Mouse (Mus musculus) CD4-positive, CD25-positive, alpha-beta regulatory T cell, adult 4 months (primary cell): ENCODE results near the gene Gna11. TPM values are rescaled to one million over a fixed set of nuclear protein-coding genes. Genes with fewer than 3 reads are reported as not detected.

ENCODE experiments used
- ATAC-seq: one replicate; pipeline ENCODE4 v1.8.0; 2017
- polyA plus RNA-seq, 2 experiments: library from polyadenylated mRNA; unstranded; fragments of 100-300 nt; shearing (Covaris generic); gene quantifications; one replicate each; pipeline ENCODE4 v1.2.1; 2017

Gene Gna11
- polyA plus RNA-seq, 2 experiments from 2014 or later: 28.5 to 42.5 TPM

GRCm38 (mm10) chr10:81565257-81566228 lies 20.6 kb upstream of the Gna11 start:
- ATAC-seq: no peak

- no peak for ATAC-seq
These were observed 19.7 kb upstream of the Gna11 start for GRCm38 (mm10) chr10:81564734-81565133.

- no peak for ATAC-seq
These were observed 19.2 kb upstream of the Gna11 start for GRCm38 (mm10) chr10:81564216-81564615.

GRCm38 (mm10) chr10:81563481-81563880 lies 18.5 kb upstream of the Gna11 start:
- ATAC-seq: no peak

GRCm38 (mm10) chr10:81562411-81562810 lies 17.4 kb upstream of the Gna11 start:
- no peak for ATAC-seq

- peak; percentile 91 for ATAC-seq
These were observed 15.9 kb upstream of the Gna11 start for GRCm38 (mm10) chr10:81560719-81561459.

GRCm38 (mm10) chr10:81559627-81560539 lies 14.9 kb upstream of the Gna11 start:
- ATAC-seq: peak; percentile 53

GRCm38 (mm10) chr10:81559163-81559626 lies 14.2 kb upstream of the Gna11 start, which contains the start of gene Aes:
Gene Aes, plus strand, starts transcription at chr10:81559488.
- peak; percentile 42 for ATAC-seq

- ATAC-seq: no peak
These were observed 12.5 kb upstream of the Gna11 start for GRCm38 (mm10) chr10:81557491-81557890.

GRCm38 (mm10) chr10:81556282-81556681 lies 11.3 kb upstream of the Gna11 start:
- ATAC-seq: no peak

GRCm38 (mm10) chr10:81553807-81554755 lies 9.1 kb upstream of the Gna11 start:
- no peak for ATAC-seq

GRCm38 (mm10) chr10:81553232-81553631 lies 8.2 kb upstream of the Gna11 start:
- ATAC-seq: no peak

GRCm38 (mm10) chr10:81551597-81552102 lies 6.7 kb upstream of the Gna11 start:
- ATAC-seq: peak; percentile 94

GRCm38 (mm10) chr10:81550257-81550656 lies 5.3 kb upstream of the Gna11 start:
- peak; percentile 31 for ATAC-seq

- no peak for ATAC-seq
These were observed 4.0 kb upstream of the Gna11 start for GRCm38 (mm10) chr10:81548944-81549343.

GRCm38 (mm10) chr10:81546788-81547571 lies 2.0 kb upstream of the Gna11 start:
- ATAC-seq: no peak

GRCm38 (mm10) chr10:81546332-81546731 lies 1.3 kb upstream of the Gna11 start:
- no peak for ATAC-seq

GRCm38 (mm10) chr10:81544296-81545160 lies 462 bp downstream of the Gna11 start:
- peak; percentile 19 for ATAC-seq

- no peak for ATAC-seq
These were observed 1.4 kb downstream of the Gna11 start for GRCm38 (mm10) chr10:81543633-81544032.
